Mouse (Mus musculus): ENCODE measurements around the gene Olfr221. TPM values are rescaled to one million over a fixed set of nuclear protein-coding genes. Genes with fewer than 3 reads are reported as not detected.

Olfr221 gene
- polyA plus RNA-seq, 1 experiment from 2014 or later: not detected

GRCm38 (mm10) chr14:52014761-52015311 lies 27.4 kb downstream of the Olfr221 start:
- Histone ChIP-seq H3K4me3 (ENCODE audit: inconsistent target) (peak overlapping the region; percentile 65), H3K27ac (peak overlapping the region; percentile 58), H3K36me3 (ENCODE audit: inconsistent target) (no peaks in the 10 kb centered on the region), H3K79me2 (ENCODE audit: inconsistent target) (peaks cover 9% of the 10 kb centered on the region; the same call in 1 of the 2 replicates)
- 2% methylated on average over 25 of the region's 28 CpGs for WGBS (ENCODE audit: missing documents)

- no peak overlapping the region for H3K27ac ChIP-seq
- no peaks in the 10 kb centered on the region for H3K36me3 ChIP-seq (ENCODE audit: inconsistent target)
- H3K4me3 ChIP-seq (ENCODE audit: inconsistent target): no peak overlapping the region
- peaks cover 9% of the 10 kb centered on the region; the same call in 1 of the 2 replicates for H3K79me2 ChIP-seq (ENCODE audit: inconsistent target)
- WGBS (ENCODE audit: missing documents): 0% methylated on average over 7 of the region's 80 CpGs
Observed at GRCm38 (mm10) chr14:52014271-52014760, 27.9 kb downstream of the Olfr221 start.

GRCm38 (mm10) chr14:52013771-52014219 lies 28.5 kb downstream of the Olfr221 start:
- no peaks in the 10 kb centered on the region for H3K36me3 ChIP-seq (ENCODE audit: inconsistent target)
- peaks cover 7% of the 10 kb centered on the region; the same call in 1 of the 2 replicates for H3K79me2 ChIP-seq (ENCODE audit: inconsistent target)
- no peak overlapping the region for H3K4me3 ChIP-seq (ENCODE audit: inconsistent target)
- WGBS (ENCODE audit: missing documents): 24% methylated on average over 10 of the region's 24 CpGs
- no peak overlapping the region for H3K27ac ChIP-seq

- Histone ChIP-seq H3K36me3 (ENCODE audit: inconsistent target) (no peaks in the 10 kb centered on the region), H3K4me3 (ENCODE audit: inconsistent target) (no peak overlapping the region), H3K79me2 (ENCODE audit: inconsistent target) (peaks cover under 1% of the 10 kb centered on the region; the same call in 1 of the 2 replicates), H3K27ac (no peak overlapping the region)
- 85% methylated on average over 8 of the region's 8 CpGs for WGBS (ENCODE audit: missing documents)
Observed at GRCm38 (mm10) chr14:52013021-52013610, 29.1 kb downstream of the Olfr221 start.

GRCm38 (mm10) chr14:52012553-52012952 lies 29.7 kb downstream of the Olfr221 start:
- 91% methylated on average over 5 of the region's 5 CpGs for WGBS (ENCODE audit: missing documents)
- Histone ChIP-seq H3K79me2 (ENCODE audit: inconsistent target) (no peaks in the 10 kb centered on the region; the same call in 1 of the 2 replicates), H3K27ac (no peak overlapping the region), H3K4me3 (ENCODE audit: inconsistent target) (no peak overlapping the region), H3K36me3 (ENCODE audit: inconsistent target) (no peaks in the 10 kb centered on the region)

- no peaks in the 10 kb centered on the region for H3K79me2 ChIP-seq (ENCODE audit: inconsistent target)
- no peak overlapping the region for H3K27ac ChIP-seq
- H3K4me3 ChIP-seq (ENCODE audit: inconsistent target): no peak overlapping the region
- H3K36me3 ChIP-seq (ENCODE audit: inconsistent target): peaks cover 3% of the 10 kb centered on the region; the same call in 1 of the 2 replicates
- WGBS (ENCODE audit: missing documents): 83% methylated on average over 4 of the region's 4 CpGs
Observed at GRCm38 (mm10) chr14:52012085-52012484, 30.2 kb downstream of the Olfr221 start.

- Histone ChIP-seq H3K27ac (no peak overlapping the region), H3K36me3 (ENCODE audit: inconsistent target) (peaks cover 4% of the 10 kb centered on the region; the same call in 1 of the 2 replicates), H3K4me3 (ENCODE audit: inconsistent target) (no peak overlapping the region), H3K79me2 (ENCODE audit: inconsistent target) (no peaks in the 10 kb centered on the region)
- WGBS (ENCODE audit: missing documents): 100% methylated on average over 1 of the region's 1 CpGs
Observed at GRCm38 (mm10) chr14:52011683-52012082, 30.6 kb downstream of the Olfr221 start.

GRCm38 (mm10) chr14:52010446-52011111 lies 31.7 kb downstream of the Olfr221 start:
- no peaks in the 10 kb centered on the region for H3K79me2 ChIP-seq (ENCODE audit: inconsistent target)
- 90% methylated on average over 9 of the region's 9 CpGs for WGBS (ENCODE audit: missing documents)
- peaks cover 4% of the 10 kb centered on the region; the same call in 1 of the 2 replicates for H3K36me3 ChIP-seq (ENCODE audit: inconsistent target)
- no peak overlapping the region for H3K27ac ChIP-seq
- H3K4me3 ChIP-seq (ENCODE audit: inconsistent target): no peak overlapping the region

GRCm38 (mm10) chr14:52009841-52010240 lies 32.4 kb downstream of the Olfr221 start:
- Histone ChIP-seq H3K27ac (no peak overlapping the region), H3K36me3 (ENCODE audit: inconsistent target) (peaks cover 4% of the 10 kb centered on the region; the same call in 1 of the 2 replicates), H3K4me3 (ENCODE audit: inconsistent target) (no peak overlapping the region), H3K79me2 (ENCODE audit: inconsistent target) (no peaks in the 10 kb centered on the region)
- WGBS (ENCODE audit: missing documents): 95% methylated on average over 6 of the region's 6 CpGs

- 98% methylated on average over 20 of the region's 26 CpGs for WGBS (ENCODE audit: missing documents)
- Histone ChIP-seq H3K27ac (no peak overlapping the region), H3K4me3 (ENCODE audit: inconsistent target) (no peak overlapping the region), H3K36me3 (ENCODE audit: inconsistent target) (peaks cover 4% of the 10 kb centered on the region; the same call in 1 of the 2 replicates), H3K79me2 (ENCODE audit: inconsistent target) (no peaks in the 10 kb centered on the region)
Observed at GRCm38 (mm10) chr14:52009361-52009760, 32.9 kb downstream of the Olfr221 start.

- Histone ChIP-seq H3K27ac (no peak overlapping the region), H3K36me3 (ENCODE audit: inconsistent target) (peaks cover 4% of the 10 kb centered on the region; the same call in 1 of the 2 replicates), H3K79me2 (ENCODE audit: inconsistent target) (no peaks in the 10 kb centered on the region), H3K4me3 (ENCODE audit: inconsistent target) (no peak overlapping the region)
- 63% methylated on average over 32 of the region's 38 CpGs for WGBS (ENCODE audit: missing documents)
Observed at GRCm38 (mm10) chr14:52008321-52009203, 33.7 kb downstream of the Olfr221 start.

- Histone ChIP-seq H3K27ac (no peak overlapping the region), H3K36me3 (ENCODE audit: inconsistent target) (peaks cover 4% of the 10 kb centered on the region; the same call in 1 of the 2 replicates), H3K4me3 (ENCODE audit: inconsistent target) (no peak overlapping the region), H3K79me2 (ENCODE audit: inconsistent target) (no peaks in the 10 kb centered on the region)
- 98% methylated on average over 15 of the region's 23 CpGs for WGBS (ENCODE audit: missing documents)
Observed at GRCm38 (mm10) chr14:52006771-52007170, 35.5 kb downstream of the Olfr221 start.

- no peaks in the 10 kb centered on the region for H3K79me2 ChIP-seq (ENCODE audit: inconsistent target)
- no peak overlapping the region for H3K4me3 ChIP-seq (ENCODE audit: inconsistent target)
- no peak overlapping the region for H3K27ac ChIP-seq
- peaks cover 4% of the 10 kb centered on the region; the same call in 1 of the 2 replicates for H3K36me3 ChIP-seq (ENCODE audit: inconsistent target)
- WGBS (ENCODE audit: missing documents): 93% methylated on average over 8 of the region's 8 CpGs
Observed at GRCm38 (mm10) chr14:52006241-52006640, 36.0 kb downstream of the Olfr221 start.

- peaks cover 4% of the 10 kb centered on the region; the same call in 1 of the 2 replicates for H3K36me3 ChIP-seq (ENCODE audit: inconsistent target)
- no peaks in the 10 kb centered on the region for H3K79me2 ChIP-seq (ENCODE audit: inconsistent target)
- 91% methylated on average over 5 of the region's 6 CpGs for WGBS (ENCODE audit: missing documents)
Observed at GRCm38 (mm10) chr14:52005616-52006015, 36.6 kb downstream of the Olfr221 start.

More at GRCm38 (mm10) chr14:52005616-52006015, 36.6 kb downstream of the Olfr221 start:
- Histone ChIP-seq H3K4me3 (ENCODE audit: inconsistent target) (no peak overlapping the region), H3K27ac (no peak overlapping the region)
